In the genomic region with DNA sequence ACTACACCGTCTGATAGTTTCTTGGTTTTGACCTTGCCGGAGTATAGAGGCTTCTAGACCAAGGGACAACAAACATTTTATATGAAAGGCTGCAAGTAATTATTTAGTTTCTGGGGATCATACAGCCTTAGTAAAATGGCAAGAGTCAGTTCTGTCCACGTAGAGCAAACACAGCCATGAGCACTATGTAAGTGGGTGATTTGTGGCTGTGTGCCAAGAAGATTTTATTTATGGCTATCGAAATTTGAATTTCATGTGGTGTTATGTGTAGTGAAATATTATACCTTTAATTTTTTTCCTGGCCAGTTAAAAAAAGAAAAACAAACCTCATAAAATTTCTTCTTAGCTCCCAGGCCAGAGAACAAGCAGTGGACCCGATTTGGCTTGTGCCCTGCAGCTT, we compare ENCODE assay signal across 21 mouse cellular contexts. TPM values are rescaled to one million over a fixed set of nuclear protein-coding genes. Genes with fewer than 3 reads are reported as not detected.
"Had no signal": no experiment of that assay in that cellular context is flagged by ENCODE, and none has a peak within 500 bp of the region (broad histone marks: within the 10 kb centered on the region; RNA-seq: fewer than 3 reads in every experiment).

No protein-coding gene starts in this region.

- DNase-seq: kidney, adult 8-10 months; kidney, postnatal 36 days; lung, adult 2 months; lung, postnatal 14 days; right cerebral cortex, postnatal 4 days; spleen, adult 18-20 months; thymus, adult 2 months; thymus, postnatal 36 days had no signal

- H3K9me3 ChIP-seq: limb, embryonic 12.5 days; liver, embryonic 15.5 days; megakaryocyte, embryonic 14.5 days; midbrain, embryonic 15.5 days; neural tube, embryonic 12.5 days; stomach, embryonic 15.5 days had no signal

- ATAC-seq: intestine, postnatal 0 days; midbrain, embryonic 15.5 days had no signal

- H3K4me3 ChIP-seq: left cerebral cortex, adult 2 months; limb, embryonic 12.5 days; liver, embryonic 15.5 days; megakaryocyte, embryonic 14.5 days; midbrain, embryonic 15.5 days; neural tube, embryonic 12.5 days; stomach, embryonic 15.5 days had no signal

- H3K27ac ChIP-seq: left cerebral cortex, adult 2 months; limb, embryonic 12.5 days; liver, embryonic 15.5 days; macrophage; midbrain, embryonic 15.5 days; neural tube, embryonic 12.5 days; stomach, embryonic 15.5 days had no signal

- H3K27me3 ChIP-seq: limb, embryonic 12.5 days; liver, embryonic 15.5 days; megakaryocyte, embryonic 14.5 days; midbrain, embryonic 15.5 days; stomach, embryonic 15.5 days had no signal

- H3K4me2 ChIP-seq: limb, embryonic 12.5 days; liver, embryonic 11.5 days; liver, embryonic 15.5 days; midbrain, embryonic 11.5 days; midbrain, embryonic 15.5 days; neural tube, embryonic 12.5 days; stomach, embryonic 15.5 days had no signal

- H3K36me3 ChIP-seq: limb, embryonic 12.5 days; liver, embryonic 15.5 days; midbrain, embryonic 15.5 days; neural tube, embryonic 12.5 days; stomach, embryonic 15.5 days had no signal

- H3K9ac ChIP-seq: limb, embryonic 12.5 days; liver, embryonic 15.5 days; midbrain, embryonic 15.5 days; neural tube, embryonic 12.5 days; stomach, embryonic 15.5 days had no signal

- H3K4me1 ChIP-seq: liver, embryonic 15.5 days; megakaryocyte, embryonic 14.5 days; stomach, embryonic 15.5 days had no signal

RNA-seq across cellular contexts. Expression of gene Slit3, which starts 33.4 kb away (rescaled TPM):
- total RNA-seq: monocyte, adult 5-6 weeks; neutrophil, adult 5-6 weeks had no signal
- polyA plus RNA-seq: macrophage had no signal
